Mouse (Mus musculus): Measurements from ENCODE around the gene Aff4. TPM values are rescaled to one million over a fixed set of nuclear protein-coding genes. Genes with fewer than 3 reads are reported as not detected.

The Aff4 gene
- polyA plus RNA-seq, 1 experiment, result 77.7 TPM

- H3K4me1 ChIP-seq (ENCODE audit: control insufficient read depth, insufficient read depth, insufficient read length, low read length), result no peaks in the 10 kb centered on the region; the same call in none of the 2 replicates
- H3K4me3 ChIP-seq (ENCODE audit: insufficient read depth, low read depth, low read length), result no peak overlapping the region
- no peak overlapping the region for H3K27ac ChIP-seq (replicated peaks; ENCODE audit: low read depth, low read length)
These were observed 102.4 kb downstream of the Aff4 start for GRCm38 (mm10) chr11:53453031-53453430.

GRCm38 (mm10) chr11:53456474-53457371 lies 106.1 kb downstream of the Aff4 start, which contains the start of the genes Gm10447 and Shroom1:
TSS of gene Gm10447 (minus strand) at chr11:53457110.
TSS of gene Shroom1 (plus strand) at chr11:53457205.
- H3K27ac ChIP-seq (replicated peaks; ENCODE audit: low read depth, low read length), result no peak within 1 kb of the TSS
- H3K4me1 ChIP-seq (ENCODE audit: control insufficient read depth, insufficient read depth, insufficient read length, low read length), result no peaks in the 10 kb centered on the region
- H3K4me3 ChIP-seq (ENCODE audit: insufficient read depth, low read depth, low read length), result peak within 1 kb of the TSS; percentile 71

GRCm38 (mm10) chr11:53457372-53457954 lies 106.8 kb downstream of the Aff4 start:
- Histone ChIP-seq H3K4me1 (ENCODE audit: control insufficient read depth, insufficient read depth, insufficient read length, low read length) (no peaks in the 10 kb centered on the region), H3K4me3 (ENCODE audit: insufficient read depth, low read depth, low read length) (peak overlapping the region; percentile 71), H3K27ac (replicated peaks; ENCODE audit: low read depth, low read length) (no peak overlapping the region)

- no peaks in the 10 kb centered on the region for H3K4me1 ChIP-seq (ENCODE audit: control insufficient read depth, insufficient read depth, insufficient read length, low read length)
- no peak overlapping the region for H3K27ac ChIP-seq (replicated peaks; ENCODE audit: low read depth, low read length)
- no peak overlapping the region for H3K4me3 ChIP-seq (ENCODE audit: insufficient read depth, low read depth, low read length)
These were observed 108.4 kb downstream of the Aff4 start for GRCm38 (mm10) chr11:53458996-53459395.

GRCm38 (mm10) chr11:53460192-53460591 lies 109.6 kb downstream of the Aff4 start:
- no peaks in the 10 kb centered on the region for H3K4me1 ChIP-seq (ENCODE audit: control insufficient read depth, insufficient read depth, insufficient read length, low read length)
- no peak overlapping the region for H3K27ac ChIP-seq (replicated peaks; ENCODE audit: low read depth, low read length)
- H3K4me3 ChIP-seq (ENCODE audit: insufficient read depth, low read depth, low read length), result no peak overlapping the region

- Histone ChIP-seq H3K4me3 (ENCODE audit: insufficient read depth, low read depth, low read length) (no peak overlapping the region), H3K27ac (replicated peaks; ENCODE audit: low read depth, low read length) (no peak overlapping the region), H3K4me1 (ENCODE audit: control insufficient read depth, insufficient read depth, insufficient read length, low read length) (no peaks in the 10 kb centered on the region)
These were observed 111.1 kb downstream of the Aff4 start for GRCm38 (mm10) chr11:53461727-53462126.

- Histone ChIP-seq H3K4me3 (ENCODE audit: insufficient read depth, low read depth, low read length) (peak overlapping the region; percentile 41), H3K27ac (replicated peaks; ENCODE audit: low read depth, low read length) (no peak overlapping the region), H3K4me1 (ENCODE audit: control insufficient read depth, insufficient read depth, insufficient read length, low read length) (no peaks in the 10 kb centered on the region)
These were observed 113.2 kb downstream of the Aff4 start for GRCm38 (mm10) chr11:53463551-53464424.

GRCm38 (mm10) chr11:53466231-53466971 lies 115.8 kb downstream of the Aff4 start:
- Histone ChIP-seq H3K4me1 (ENCODE audit: control insufficient read depth, insufficient read depth, insufficient read length, low read length) (no peaks in the 10 kb centered on the region), H3K27ac (replicated peaks; ENCODE audit: low read depth, low read length) (no peak overlapping the region), H3K4me3 (ENCODE audit: insufficient read depth, low read depth, low read length) (peak overlapping the region; percentile 48)

GRCm38 (mm10) chr11:53469294-53469967 lies 118.8 kb downstream of the Aff4 start:
- H3K4me1 ChIP-seq (ENCODE audit: control insufficient read depth, insufficient read depth, insufficient read length, low read length), result no peaks in the 10 kb centered on the region
- H3K27ac ChIP-seq (replicated peaks; ENCODE audit: low read depth, low read length), result no peak overlapping the region
- H3K4me3 ChIP-seq (ENCODE audit: insufficient read depth, low read depth, low read length), result no peak overlapping the region

- Histone ChIP-seq H3K27ac (replicated peaks; ENCODE audit: low read depth, low read length) (0 out of 2 replicates have a peak within 1 kb of the TSS, but pooled peaks have one; percentile 38), H3K4me1 (ENCODE audit: control insufficient read depth, insufficient read depth, insufficient read length, low read length) (no peaks in the 10 kb centered on the region), H3K4me3 (ENCODE audit: insufficient read depth, low read depth, low read length) (0 out of 2 replicates have a peak within 1 kb of the TSS, but pooled peaks have one; percentile 7)
These were observed 119.5 kb downstream of the Aff4 start, which contains the start of gene Gm9837 for GRCm38 (mm10) chr11:53469968-53470695. TSS of gene Gm9837 (minus strand) at chr11:53470479.

Other genes starting within 250 kb of the Aff4 start
- 119 and 138 TPM in 2 replicates for gene Hspa4, start 50.4 kb upstream of the Aff4 start, polyA plus RNA-seq (2012; ENCODE audit: insufficient read depth, insufficient read length, missing spikeins)
- gene Zcchc10, start 26.2 kb upstream of the Aff4 start, polyA plus RNA-seq (2012; ENCODE audit: insufficient read depth, insufficient read length, missing spikeins), result 10.4 and 13.9 TPM in 2 replicates
- not detected in 2 replicates for gene Leap2, start 72.3 kb downstream of the Aff4 start, polyA plus RNA-seq (2012; ENCODE audit: insufficient read depth, insufficient read length, missing spikeins)
- 4,304 and 4,488 TPM in 2 replicates for gene Uqcrq, start 80.0 kb downstream of the Aff4 start, polyA plus RNA-seq (2012; ENCODE audit: insufficient read depth, insufficient read length, missing spikeins)
- gene Gdf9, start 80.2 kb downstream of the Aff4 start, polyA plus RNA-seq (2012; ENCODE audit: insufficient read depth, insufficient read length, missing spikeins), result not detected in 2 replicates
- gene Gm10447, start 106.3 kb downstream of the Aff4 start, polyA plus RNA-seq (2012; ENCODE audit: insufficient read depth, insufficient read length, missing spikeins), result not detected in 2 replicates
- 2.1 and 4.7 TPM in 2 replicates for gene Shroom1, start 106.4 kb downstream of the Aff4 start, polyA plus RNA-seq (2012; ENCODE audit: insufficient read depth, insufficient read length, missing spikeins)
- gene Gm9837, start 119.6 kb downstream of the Aff4 start, polyA plus RNA-seq (2012; ENCODE audit: insufficient read depth, insufficient read length, missing spikeins), result not detected in 2 replicates
- not detected in 2 replicates for gene Gm9945, start 129.3 kb downstream of the Aff4 start, polyA plus RNA-seq (2012; ENCODE audit: insufficient read depth, insufficient read length, missing spikeins)
- gene Sowaha, start 129.4 kb downstream of the Aff4 start, polyA plus RNA-seq (2012; ENCODE audit: insufficient read depth, insufficient read length, missing spikeins), result not detected in 2 replicates
- gene Sept8, start 168.4 kb downstream of the Aff4 start, polyA plus RNA-seq (2012; ENCODE audit: insufficient read depth, insufficient read length, missing spikeins), result 9.9 and 13.3 TPM in 2 replicates
- 11.8 and 12.2 TPM in 2 replicates for gene Kif3a, start 216.5 kb downstream of the Aff4 start, polyA plus RNA-seq (2012; ENCODE audit: insufficient read depth, insufficient read length, missing spikeins)

All from brown adipose tissue, adult 24 weeks (tissue).